Mouse (Mus musculus) embryonic fibroblast, embryonic 13.5 days (primary cell): ENCODE results near the gene Vmn1r86.

ENCODE experiments used
- CTCF ChIP-seq: IDR thresholded peaks from 2 replicates; pipeline ENCODE4 v1.5.1; 2011; ENCODE audit warnings: mild to moderate bottlenecking, control low read depth, low read length, moderate library complexity, borderline replicate concordance; ENCODE audit not compliant: insufficient read depth
- POLR2A ChIP-seq: IDR thresholded peaks from 2 replicates; pipeline ENCODE4 v1.6.1; 2011; ENCODE audit warnings: low read depth, mild to moderate bottlenecking, control low read depth, low read length, moderate library complexity

DNA sequence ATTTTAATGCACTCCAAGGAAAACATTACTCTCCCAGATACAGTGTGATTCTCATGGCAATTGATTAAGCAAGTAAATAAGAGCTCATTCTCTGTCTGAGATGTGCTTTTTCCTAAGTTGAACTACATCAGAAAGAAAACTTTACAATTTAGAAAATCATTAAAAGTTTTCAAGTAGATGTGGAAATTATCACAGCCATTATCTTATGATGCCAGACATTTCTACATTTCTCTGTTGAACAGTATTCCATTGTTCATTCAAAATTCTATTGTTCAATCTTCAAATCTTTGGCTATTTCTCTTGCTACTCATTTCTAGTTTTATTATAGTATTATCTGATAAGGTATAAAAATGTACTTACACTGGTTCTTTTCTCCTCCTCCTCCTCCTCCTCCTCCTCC is at the start of gene Vmn1r86:
- TF ChIP-seq CTCF: no peak
- TF ChIP-seq POLR2A: no peak
